ENCODE assay signal across 24 mouse cellular contexts in the genomic region with DNA sequence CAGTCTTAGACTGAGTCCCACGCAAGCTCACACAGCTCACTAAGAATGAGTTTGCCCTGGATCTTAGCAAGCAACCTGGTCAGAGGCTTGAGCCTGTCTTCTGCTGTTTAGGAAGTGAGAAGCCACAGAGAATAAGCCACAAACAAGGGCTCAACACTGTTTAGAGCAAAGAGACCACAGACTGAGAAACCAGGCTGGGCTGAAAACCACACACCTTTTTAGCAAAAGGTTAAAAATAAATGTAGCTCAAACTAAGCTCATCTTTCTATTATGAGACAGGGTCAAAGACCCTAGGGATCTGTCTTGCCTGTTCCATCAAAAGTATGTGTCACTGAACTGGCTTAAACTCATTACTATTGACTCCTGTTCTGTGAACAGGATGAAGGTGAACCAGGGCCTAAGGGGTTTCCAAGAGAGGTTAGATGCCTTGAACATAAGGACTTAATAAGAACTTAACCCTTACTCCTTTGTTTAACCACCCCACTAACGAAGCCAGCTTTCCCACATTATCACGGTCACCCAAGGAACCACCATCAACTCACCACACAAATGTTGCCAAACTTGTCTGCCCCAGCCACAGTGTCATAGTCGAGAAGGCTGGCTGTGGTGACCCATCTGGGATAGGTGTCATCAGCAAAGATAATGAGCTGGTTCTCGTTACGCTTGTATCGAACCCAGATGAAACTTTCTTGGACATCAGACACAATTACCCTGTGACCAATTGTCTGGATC. TPM values are rescaled to one million over a fixed set of nuclear protein-coding genes. Genes with fewer than 3 reads are reported as not detected.
A peak's percentile ranks its signal among the peaks of the same experiment; 100 is the strongest.
DNase-seq lines count a peak whose midpoint lies in the region; ATAC-seq and TF ChIP-seq lines count a peak whose summit lies in the region.
"Had no signal": no experiment of that assay in that cellular context is flagged by ENCODE, and none has a peak within 500 bp of the region (broad histone marks: within the 10 kb centered on the region; RNA-seq: fewer than 3 reads in every experiment).

No protein-coding gene starts in this region.

- TF ChIP-seq POLR2A in CH12.LX (IDR thresholded peaks at IDR 0.05; ENCODE audit: low read depth, low read length), result no peak

- in situ Hi-C loops in CH12.LX (cut with MboI; ENCODE audit: low pct_ligation_motif_present, low pct_unique_long_range_greater_than_20kb, low sequenced_read_pairs), result loop anchor here (10.0 kb wide), 1 partner anchor 48 kb away; no protein-coding TSS in a partner anchor

- ATAC-seq in hematopoietic stem cell, adult 5-6 weeks (replicated peaks in 1 of 2; ENCODE audit: insufficient read depth in 1 of 2, low FRiP score in 2 of 2, low TSS enrichment in 1 of 2, low read depth in 1 of 2, poor library complexity in 2 of 2, severe bottlenecking in 2 of 2), result 0 out of 4 replicates have a peak, but pooled peaks have one; percentile 22 to 32
- ATAC-seq: CD4-positive, CD25-positive, alpha-beta regulatory T cell, adult 4 months; forebrain, embryonic 15.5 days; forebrain, postnatal 0 days had no signal

- H3K4me2 ChIP-seq in CH12.LX (ENCODE audit: insufficient read depth, low read depth, poor library complexity, severe bottlenecking), result no peak overlapping the region
- H3K4me2 ChIP-seq: embryonic facial prominence, embryonic 12.5 days; forebrain, embryonic 12.5 days; forebrain, embryonic 15.5 days had no signal

- TF ChIP-seq RAD21 in CH12.LX (IDR thresholded peaks at IDR 0.05; ENCODE audit: low read depth, low read length), result no peak

- peak; percentile 72 for DNase-seq in heart, adult 11 months
- no peak for DNase-seq in heart, embryonic 10.5 days (ENCODE audit: low spot score)
- DNase-seq in 416B (ENCODE audit: low read depth) (peak; percentile 60), CH12.LX (ENCODE audit: extremely low read depth) (peak; percentile 76)
- no peak for DNase-seq in thymus, postnatal 4 days
- DNase-seq in left cerebral cortex, postnatal 10 days (ENCODE audit: extremely low spot score in 1 of 2, low spot score in 2 of 2), result no peak
- DNase-seq in left cerebral cortex, postnatal 36 days (ENCODE audit: low spot score in 2 of 2), result no peak
- DNase-seq: adrenal gland, adult 2 months; adrenal gland, postnatal 10 days; adrenal gland, postnatal 25 days; B cell, adult 2 months; cerebellum, adult 11 months; cerebellum, adult 18-20 months; cerebellum, adult 8-10 months; cerebellum, adult 9-11 months; cerebellum, postnatal 14 days; cerebellum, postnatal 36 days; forebrain, postnatal 0 days had no signal

- peak; percentile 75 for TF ChIP-seq EP300 in CH12.LX (IDR thresholded peaks at IDR 0.05; ENCODE audit: low read length)

- H3K4me3 ChIP-seq in heart, embryonic 10.5 days, result no peak overlapping the region
- no peak overlapping the region for H3K4me3 ChIP-seq in CH12.LX (replicated peaks in 1 of 3; ENCODE audit: low read depth in 2 of 3, low read length in 2 of 3, poor library complexity in 1 of 3)
- H3K4me3 ChIP-seq: embryonic facial prominence, embryonic 10.5 days; embryonic facial prominence, embryonic 12.5 days; forebrain, embryonic 12.5 days; forebrain, embryonic 15.5 days had no signal

- no peaks in the 10 kb centered on the region for H3K9me3 ChIP-seq in heart, embryonic 10.5 days
- H3K9me3 ChIP-seq in CH12.LX (replicated peaks; ENCODE audit: low read length), result no peaks in the 10 kb centered on the region
- H3K9me3 ChIP-seq: embryonic facial prominence, embryonic 10.5 days; embryonic facial prominence, embryonic 12.5 days; forebrain, embryonic 12.5 days; forebrain, embryonic 15.5 days had no signal

- TF ChIP-seq CTCF in CH12.LX (conservative IDR thresholded peaks at IDR 0.05 in 1 of 2, IDR thresholded peaks at IDR 0.05 in 1 of 2; ENCODE audit: low read depth in 2 of 2, low read length in 2 of 2), result no peak

- WGBS in heart, embryonic 10.5 days, result 90% methylated on average over 7 of the region's 7 CpGs

- H3K27me3 ChIP-seq in heart, embryonic 10.5 days (ENCODE audit: insufficient read depth, poor library complexity, severe bottlenecking), result no peaks in the 10 kb centered on the region
- no peaks in the 10 kb centered on the region for H3K27me3 ChIP-seq in CH12.LX (replicated peaks)
- H3K27me3 ChIP-seq: embryonic facial prominence, embryonic 12.5 days; forebrain, embryonic 12.5 days; forebrain, embryonic 15.5 days had no signal

- H3K4me1 ChIP-seq in heart, embryonic 10.5 days, result peaks cover 11% of the 10 kb centered on the region
- peaks cover 10 to 95% of the 10 kb centered on the region in 2 experiments; a peak in 3 of 4 replicates for H3K4me1 ChIP-seq in CH12.LX (ENCODE audit: control insufficient read depth in 1 of 2, insufficient read depth in 2 of 2)
- H3K4me1 ChIP-seq: forebrain, embryonic 12.5 days; forebrain, embryonic 15.5 days had no signal

- peaks cover 8% of the 10 kb centered on the region for H3K79me2 ChIP-seq in CH12.LX (replicated peaks; ENCODE audit: control insufficient read depth, extremely low read depth, insufficient read depth, poor library complexity, severe bottlenecking)

- H3K27ac ChIP-seq in heart, embryonic 10.5 days, result no peak overlapping the region
- H3K27ac ChIP-seq in CH12.LX (ENCODE audit: insufficient read depth, low read depth), result peak overlapping the region; percentile 38; the same call in 1 of the 2 replicates
- H3K27ac ChIP-seq: embryonic facial prominence, embryonic 10.5 days; embryonic facial prominence, embryonic 12.5 days; forebrain, embryonic 12.5 days; forebrain, embryonic 15.5 days had no signal

- no peak overlapping the region for H3K9ac ChIP-seq in CH12.LX (ENCODE audit: insufficient read depth, low read depth)
- H3K9ac ChIP-seq: embryonic facial prominence, embryonic 12.5 days; forebrain, embryonic 12.5 days; forebrain, embryonic 15.5 days; forebrain, postnatal 0 days had no signal

- H3K36me3 ChIP-seq in heart, embryonic 10.5 days, result peaks cover 94% of the 10 kb centered on the region
- peaks cover 87 to 96% of the 10 kb centered on the region in 2 experiments for H3K36me3 ChIP-seq in CH12.LX (replicated peaks in 1 of 2; ENCODE audit: control insufficient read depth in 1 of 2, insufficient read depth in 1 of 2, low read length in 1 of 2)

- dilution Hi-C loops in CH12.LX (cut with MboI; ENCODE audit: extremely low pct_ligation_motif_present, extremely low pct_unique_long_range_greater_than_20kb, low sequenced_read_pairs), result no loop called here

- intact Hi-C loops in left cerebral cortex, postnatal 10 days (cut with DNase I), result loop anchor here (10.0 kb wide), 1 partner anchor 168 kb away; no protein-coding TSS in a partner anchor
- intact Hi-C loops in left cerebral cortex, postnatal 36 days (cut with DNase I), result no loop called here

TF ChIP-seq in CH12.LX, 34 proteins besides CTCF, POLR2A, EP300 and RAD21:
- TF ChIP-seq NELFE (IDR thresholded peaks at IDR 0.05; ENCODE audit: low read depth, low read length) (no peak), SIN3A (IDR thresholded peaks at IDR 0.05; ENCODE audit: low read length) (peak; percentile 55; the same call in 1 of the 2 replicates), IRF4 (IDR thresholded peaks at IDR 0.05; ENCODE audit: low read depth, low read length) (peak; percentile 62), CHD1 (IDR thresholded peaks at IDR 0.05; ENCODE audit: low read depth, low read length) (no peak), BHLHE40 (IDR thresholded peaks at IDR 0.05; ENCODE audit: low read depth, low read length) (peak; percentile 43), MAFK (IDR thresholded peaks at IDR 0.05; ENCODE audit: insufficient replicate concordance, low read length) (peak; percentile 75), MAX (IDR thresholded peaks at IDR 0.05; ENCODE audit: low read length) (no peak), POLR2AphosphoS2 (IDR thresholded peaks at IDR 0.05; ENCODE audit: low read depth, low read length) (peak; percentile 64; the same call in 1 of the 2 replicates), RCOR1 (conservative IDR thresholded peaks at IDR 0.05; ENCODE audit: low read depth, low read length) (peak; percentile 63; the same call in 1 of the 2 replicates), ETS1 (conservative IDR thresholded peaks at IDR 0.05; ENCODE audit: low read depth, low read length) (peak; percentile 71; the same call in 1 of the 2 replicates), MEF2A (IDR thresholded peaks at IDR 0.05; ENCODE audit: borderline replicate concordance, low read depth, low read length) (peak; percentile 96)

RNA-seq across cellular contexts. Expression of gene Il34, which starts 7.5 kb away (rescaled TPM):
- 0.33 TPM in 1 of 2 replicates, not detected in the other for polyA plus RNA-seq in heart, embryonic 10.5 days (2016; fragmentation: Nextera tagmentation; extraction: Ambion mirVana)
- total RNA-seq in CH12.LX (2012; rRNA removed), result 0.21 TPM in 1 of 2 replicates, not detected in the other
- not detected in 2 replicates for total RNA-seq in CH12.LX (2014; rRNA removed)
- not detected in 2 replicates for polyA plus RNA-seq in CH12.LX (2012; ENCODE audit: insufficient read length, low read depth)
- not detected in 2 replicates for total RNA-seq in hematopoietic stem cell, adult 5-6 weeks (2017)
- total RNA-seq in left cerebral cortex, postnatal 10 days (2021), result 10 to 100 TPM; 74.9 to 82.0 TPM
- total RNA-seq in left cerebral cortex, postnatal 36 days (2021), result 100 to 1,000 TPM; 103 to 107 TPM
- polyA plus RNA-seq: CD4-positive, CD25-positive, alpha-beta regulatory T cell, adult 4 months had no signal

RNA-seq across cellular contexts. Expression of gene Cog4, which starts 33.2 kb away (rescaled TPM):
- 70.0 and 74.6 TPM in 2 replicates for polyA plus RNA-seq in heart, embryonic 10.5 days (2016; fragmentation: Nextera tagmentation; extraction: Ambion mirVana)
- total RNA-seq in CH12.LX (2012; rRNA removed), result 35.2 and 36.4 TPM in 2 replicates
- total RNA-seq in CH12.LX (2014; rRNA removed), result 24.4 and 27.5 TPM in 2 replicates
- 24.9 and 27.5 TPM in 2 replicates for polyA plus RNA-seq in CH12.LX (2012; ENCODE audit: insufficient read length, low read depth)
- 28.0 and 31.5 TPM in 2 replicates for total RNA-seq in hematopoietic stem cell, adult 5-6 weeks (2017)
- 10 to 100 TPM; 50.8 to 59.0 TPM for total RNA-seq in left cerebral cortex, postnatal 10 days (2021)
- total RNA-seq in left cerebral cortex, postnatal 36 days (2021), result 10 to 100 TPM; 51.7 to 61.4 TPM

RNA-seq across cellular contexts. Expression of gene Sf3b3, which starts 33.3 kb away (rescaled TPM):
- 137 and 148 TPM in 2 replicates for polyA plus RNA-seq in heart, embryonic 10.5 days (2016; fragmentation: Nextera tagmentation; extraction: Ambion mirVana)
- total RNA-seq in CH12.LX (2012; rRNA removed) (136 and 163 TPM in 2 replicates), CH12.LX (2014; rRNA removed) (137 and 139 TPM in 2 replicates)
- 206 and 213 TPM in 2 replicates for polyA plus RNA-seq in CH12.LX (2012; ENCODE audit: insufficient read length, low read depth)
- 184 and 205 TPM in 2 replicates for total RNA-seq in hematopoietic stem cell, adult 5-6 weeks (2017)
- total RNA-seq in left cerebral cortex, postnatal 10 days (2021), result 10 to 100 TPM; 56.0 to 58.3 TPM
- 10 to 100 TPM; 57.9 to 65.3 TPM for total RNA-seq in left cerebral cortex, postnatal 36 days (2021)

Comparison
In these comparisons a context has a peak if more than half of its experiments do, and no peak if none do; other contexts are left out.
1. DNase-seq: peak in heart, adult 11 months (single experiment), 416B (single experiment) and CH12.LX (single experiment); none in heart, embryonic 10.5 days (single experiment), thymus, postnatal 4 days (single experiment), left cerebral cortex, postnatal 10 days (0 of 2) and left cerebral cortex, postnatal 36 days (0 of 2).
2. RNA of gene Il34, which starts 7.5 kb away (total RNA-seq): 103 to 107 TPM in left cerebral cortex, postnatal 36 days and 74.9 to 82.0 TPM in left cerebral cortex, postnatal 10 days; 0.21 TPM in CH12.LX and not detected in hematopoietic stem cell, adult 5-6 weeks; every median in the first group is over 10 times any median in the second.